Mouse (Mus musculus) midbrain, embryonic 16.5 days (tissue): ENCODE measurements around the gene Pfkfb3. TPM values are rescaled to one million over a fixed set of nuclear protein-coding genes. Genes with fewer than 3 reads are reported as not detected.

Experiments
- ATAC-seq: fragments of 200-750 bp; cut with Nextera tagmentation; 2 replicates; pipeline ENCODE4 v1.8.0; 2017; ENCODE audit warnings: moderate TSS enrichment
- H3K27ac ChIP-seq: fragments of 300-500 bp; sonication (generic); 2 replicates; pipeline ENCODE4 v1.5.1; 2014; ENCODE audit warnings: mild to moderate bottlenecking, low read length, mixed read lengths
- H3K27me3 ChIP-seq: fragments of 300-500 bp; sonication (generic); 2 replicates; pipeline ENCODE4 v1.6.1; 2014; ENCODE audit warnings: low read depth, low read length, mixed read lengths; ENCODE audit not compliant: control insufficient read depth, insufficient read depth
- H3K36me3 ChIP-seq: fragments of 300-500 bp; sonication (generic); 2 replicates; pipeline ENCODE4 v1.6.1; 2014; ENCODE audit warnings: mild to moderate bottlenecking, low read length, moderate library complexity, mixed read lengths; ENCODE audit not compliant: control insufficient read depth, insufficient read depth
- H3K4me1 ChIP-seq: fragments of 300-500 bp; sonication (generic); 2 replicates; pipeline ENCODE4 v1.6.1; 2014; ENCODE audit warnings: mild to moderate bottlenecking, low read length, mixed read lengths; ENCODE audit not compliant: control insufficient read depth, insufficient read depth
- H3K4me2 ChIP-seq: fragments of 300-500 bp; sonication (generic); 2 replicates; pipeline ENCODE4 v1.6.1; 2014; ENCODE audit warnings: mild to moderate bottlenecking, low read length, mixed read lengths
- H3K4me3 ChIP-seq: fragments of 300-500 bp; sonication (generic); 2 replicates; pipeline ENCODE4 v1.5.1; 2014; ENCODE audit warnings: low read depth, mild to moderate bottlenecking, low read length, moderate library complexity, mixed read lengths
- H3K9ac ChIP-seq: fragments of 300-500 bp; sonication (generic); 2 replicates; pipeline ENCODE4 v1.6.1; 2014; ENCODE audit warnings: low read depth, low read length, mixed read lengths
- H3K9me3 ChIP-seq: fragments of 300-500 bp; sonication (generic); replicated peaks from 2 replicates; pipeline ENCODE4 v1.6.1; 2014; ENCODE audit warnings: mild to moderate bottlenecking, low read length, mixed read lengths; ENCODE audit not compliant: control insufficient read depth, poor library complexity, severe bottlenecking
- WGBS: fragments of 180-500 bp; shearing (Covaris S2); extraction: QIAGEN DNeasy Blood & Tissue Kit; methylation state at CpG from one replicate; pipeline ENCODE4 v1.1.7; 2014; 5-methylcytosine and 5-hydroxymethylcytosine counted together
- polyA plus RNA-seq: library from polyadenylated mRNA; unstranded; fragments of >200 nt; fragmentation: Nextera tagmentation; extraction: Ambion mirVana; gene quantifications from 2 replicates; pipeline ENCODE4 v1.2.1, GENCODE M21; 2015

Pfkfb3 gene
- polyA plus RNA-seq, 1 experiment from 2014 or later = 34.2 TPM

GRCm38 (mm10) chr2:11445722-11446121 is 108.2 kb downstream of the Pfkfb3 start:
- Histone ChIP-seq H3K4me2 (no peak overlapping the region), H3K36me3 (no peaks in the 10 kb centered on the region), H3K9ac (no peak overlapping the region), H3K27ac (no peak overlapping the region), H3K27me3 (no peaks in the 10 kb centered on the region), H3K4me3 (no peak overlapping the region), H3K9me3 (no peaks in the 10 kb centered on the region), H3K4me1 (no peaks in the 10 kb centered on the region)
- ATAC-seq = no peak
- WGBS = 85% methylated on average over 3 of the region's 3 CpGs

GRCm38 (mm10) chr2:11441864-11442263 is 112.0 kb downstream of the Pfkfb3 start:
- no peak overlapping the region for H3K27ac ChIP-seq
- ATAC-seq = no peak
- 69% methylated on average over 4 of the region's 4 CpGs for WGBS

GRCm38 (mm10) chr2:11438231-11438954 is 115.5 kb downstream of the Pfkfb3 start:
- Histone ChIP-seq H3K36me3 (no peaks in the 10 kb centered on the region), H3K4me2 (no peak overlapping the region), H3K27me3 (no peaks in the 10 kb centered on the region), H3K27ac (no peak overlapping the region), H3K9ac (no peak overlapping the region), H3K4me3 (no peak overlapping the region), H3K4me1 (no peaks in the 10 kb centered on the region), H3K9me3 (no peaks in the 10 kb centered on the region)
- 82% methylated on average over 12 of the region's 12 CpGs for WGBS
- ATAC-seq = no peak

More at GRCm38 (mm10) chr2:11441864-11442263, 112.0 kb downstream of the Pfkfb3 start:
- H3K4me1 ChIP-seq = no peaks in the 10 kb centered on the region
- no peaks in the 10 kb centered on the region for H3K9me3 ChIP-seq
- no peak overlapping the region for H3K9ac ChIP-seq
- no peaks in the 10 kb centered on the region for H3K27me3 ChIP-seq
- H3K36me3 ChIP-seq = no peaks in the 10 kb centered on the region
- H3K4me2 ChIP-seq = no peak overlapping the region
- H3K4me3 ChIP-seq = no peak overlapping the region

- 93% methylated on average over 11 of the region's 11 CpGs for WGBS
- no peaks in the 10 kb centered on the region for H3K27me3 ChIP-seq
- no peak for ATAC-seq
Observed at GRCm38 (mm10) chr2:11436353-11436752, 117.5 kb downstream of the Pfkfb3 start.

GRCm38 (mm10) chr2:11433353-11433752 is 120.5 kb downstream of the Pfkfb3 start:
- no peak for ATAC-seq
- H3K27ac ChIP-seq = no peak overlapping the region
- no peak overlapping the region for H3K9ac ChIP-seq
- no peaks in the 10 kb centered on the region for H3K36me3 ChIP-seq
- no peak overlapping the region for H3K4me3 ChIP-seq
- no peaks in the 10 kb centered on the region for H3K27me3 ChIP-seq
- 79% methylated on average over 5 of the region's 5 CpGs for WGBS
- H3K9me3 ChIP-seq = no peaks in the 10 kb centered on the region
- H3K4me2 ChIP-seq = no peak overlapping the region
- no peaks in the 10 kb centered on the region for H3K4me1 ChIP-seq

More at GRCm38 (mm10) chr2:11436353-11436752, 117.5 kb downstream of the Pfkfb3 start:
- H3K36me3 ChIP-seq = no peaks in the 10 kb centered on the region
- H3K9ac ChIP-seq = no peak overlapping the region
- no peak overlapping the region for H3K4me3 ChIP-seq
- no peaks in the 10 kb centered on the region for H3K9me3 ChIP-seq
- no peaks in the 10 kb centered on the region for H3K4me1 ChIP-seq
- H3K4me2 ChIP-seq = no peak overlapping the region
- no peak overlapping the region for H3K27ac ChIP-seq

- Histone ChIP-seq H3K36me3 (no peaks in the 10 kb centered on the region), H3K27ac (no peak overlapping the region), H3K27me3 (no peaks in the 10 kb centered on the region), H3K4me1 (no peaks in the 10 kb centered on the region), H3K9ac (no peak overlapping the region), H3K4me2 (no peak overlapping the region), H3K4me3 (no peak overlapping the region), H3K9me3 (no peaks in the 10 kb centered on the region)
- no peak for ATAC-seq
- 39% methylated on average over 3 of the region's 3 CpGs for WGBS
Observed at GRCm38 (mm10) chr2:11429538-11429937, 124.3 kb downstream of the Pfkfb3 start.

- no peak overlapping the region for H3K9ac ChIP-seq
- H3K4me3 ChIP-seq = no peak overlapping the region
- H3K4me2 ChIP-seq = no peak overlapping the region
- ATAC-seq = no peak
- 89% methylated on average over 4 of the region's 4 CpGs for WGBS
- H3K36me3 ChIP-seq = no peaks in the 10 kb centered on the region
- no peaks in the 10 kb centered on the region for H3K9me3 ChIP-seq
- no peak overlapping the region for H3K27ac ChIP-seq
- no peaks in the 10 kb centered on the region for H3K4me1 ChIP-seq
- no peaks in the 10 kb centered on the region for H3K27me3 ChIP-seq
Observed at GRCm38 (mm10) chr2:11428621-11429020, 125.3 kb downstream of the Pfkfb3 start.

GRCm38 (mm10) chr2:11427596-11427995 is 126.3 kb downstream of the Pfkfb3 start:
- no peak for ATAC-seq
- H3K36me3 ChIP-seq = no peaks in the 10 kb centered on the region
- no peak overlapping the region for H3K27ac ChIP-seq
- no peak overlapping the region for H3K9ac ChIP-seq
- no peaks in the 10 kb centered on the region for H3K4me1 ChIP-seq
- H3K9me3 ChIP-seq = no peaks in the 10 kb centered on the region
- H3K4me2 ChIP-seq = no peak overlapping the region
- WGBS = 88% methylated on average over 6 of the region's 6 CpGs
- H3K4me3 ChIP-seq = no peak overlapping the region
- no peaks in the 10 kb centered on the region for H3K27me3 ChIP-seq

- no peaks in the 10 kb centered on the region for H3K27me3 ChIP-seq
- H3K36me3 ChIP-seq = no peaks in the 10 kb centered on the region
- H3K4me3 ChIP-seq = no peak overlapping the region
- no peaks in the 10 kb centered on the region for H3K4me1 ChIP-seq
- ATAC-seq = no peak
- no peak overlapping the region for H3K27ac ChIP-seq
- WGBS = 72% methylated on average over 3 of the region's 3 CpGs
- no peak overlapping the region for H3K9ac ChIP-seq
- H3K4me2 ChIP-seq = no peak overlapping the region
- H3K9me3 ChIP-seq = no peaks in the 10 kb centered on the region
Observed at GRCm38 (mm10) chr2:11426379-11426778, 127.5 kb downstream of the Pfkfb3 start.
